Mouse (Mus musculus): ENCODE measurements at regions not wholly inside any gene's neighbourhood (a gene's known extent, or its start where the extent isn't known, plus 50 kb on each side); places are given as distances from the start of the nearest gene placed in this dataset.

- no peak for TF ChIP-seq POLR2A (IDR thresholded peaks at IDR 0.05; ENCODE audit: insufficient read depth, low read length)
- no peak for TF ChIP-seq CTCF (IDR thresholded peaks at IDR 0.05; ENCODE audit: low read depth, low read length)
Observed at GRCm38 (mm10) chr16:24184846-24185245, 196.2 kb upstream of the Bcl6 start.

Data from ES-Bruce4 (cell line).